Mouse (Mus musculus) right cerebral cortex, postnatal 4 days (tissue): ENCODE results near the gene Atl3.

ENCODE experiments used
- DNase-seq: peaks from one replicate; pipeline ENCODE4 v3.0.0-alpha.2; 2022

Atl3 gene

DNA sequence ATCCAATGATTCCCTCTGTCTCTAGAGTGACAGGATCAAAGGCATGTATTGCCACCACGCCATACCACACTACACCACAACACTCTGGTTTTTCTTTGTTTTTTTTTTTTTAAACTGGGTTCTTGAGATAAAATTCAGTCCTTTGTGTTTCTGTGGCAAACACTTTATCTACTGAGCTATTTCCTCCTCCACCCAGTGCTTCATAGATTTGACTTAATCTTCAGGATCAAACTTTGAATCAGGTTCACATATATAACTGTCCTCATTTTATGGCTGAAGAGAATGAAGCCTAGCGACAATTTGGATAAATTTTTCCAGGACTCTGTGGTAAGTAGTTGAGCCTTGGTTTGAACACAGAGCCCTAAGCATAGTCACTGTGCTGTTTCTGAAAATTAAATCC, 69.8 kb downstream of the Atl3 start:
- no peak for DNase-seq

- DNase-seq, result no peak
Observed at GRCm38 (mm10) chr19:7564457-7564856, 70.6 kb downstream of the Atl3 start.

DNA sequence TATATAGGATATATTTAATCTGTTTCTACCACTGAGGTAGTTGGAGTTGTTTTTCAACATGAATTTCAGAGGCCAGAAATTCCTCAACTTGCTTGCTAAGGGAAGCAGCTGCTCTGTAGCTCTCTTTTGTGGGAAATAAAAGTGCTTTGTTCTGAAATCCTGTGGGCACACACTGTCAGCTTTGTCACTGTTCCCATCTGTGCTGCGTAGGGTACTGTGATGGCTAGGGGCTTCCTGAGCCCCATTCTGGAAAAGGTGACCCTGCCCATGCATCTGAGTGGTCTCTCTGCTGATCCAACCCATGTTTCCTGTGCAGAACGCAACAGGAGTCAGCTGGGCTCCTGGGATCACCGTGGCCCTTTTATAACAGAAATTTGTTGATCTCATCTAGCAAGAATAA, 73.0 kb downstream of the Atl3 start:
- no peak for DNase-seq

DNA sequence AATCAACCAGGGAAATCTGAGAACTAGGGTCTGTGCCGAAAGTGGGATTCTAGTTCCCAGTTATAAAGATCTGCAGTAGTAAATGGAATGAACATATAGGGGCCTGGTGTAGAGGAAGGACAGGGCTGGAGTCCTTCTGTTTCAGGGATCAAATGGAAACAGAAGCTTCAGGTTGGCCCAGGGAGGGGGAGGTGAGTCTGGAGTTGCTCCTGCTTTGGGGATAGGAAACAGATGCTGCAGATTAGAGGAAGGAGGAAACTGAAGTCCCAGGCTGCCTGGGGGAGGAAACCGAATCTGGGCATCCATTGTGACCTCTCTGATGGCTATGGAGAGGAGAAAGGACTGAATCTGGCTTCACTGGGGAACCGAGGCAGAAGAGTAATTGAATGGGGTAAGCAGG, 74.5 kb downstream of the Atl3 start:
- no peak for DNase-seq

- DNase-seq, result no peak
Observed at GRCm38 (mm10) chr19:7569650-7570049, 75.8 kb downstream of the Atl3 start.

DNA sequence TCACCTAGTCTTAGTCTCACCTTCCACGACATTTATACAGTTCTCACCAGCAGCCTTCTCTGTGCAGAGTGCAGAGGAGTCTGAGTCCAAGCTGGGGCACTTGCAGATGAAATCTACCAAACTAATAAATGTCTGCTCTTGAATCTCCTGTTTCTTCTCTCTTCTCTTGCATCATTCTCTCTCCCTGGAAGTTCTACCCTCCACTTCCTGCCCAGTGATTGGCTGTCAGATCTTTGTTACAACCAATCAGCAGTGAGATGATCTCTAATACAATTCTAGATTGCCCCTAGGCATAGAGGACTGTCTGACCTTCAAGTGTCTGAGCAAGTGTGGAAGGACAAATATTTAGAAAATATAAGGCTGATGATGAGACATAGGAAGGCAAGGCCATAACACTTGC, 82.3 kb downstream of the Atl3 start:
- no peak for DNase-seq

- no peak for DNase-seq
Observed at GRCm38 (mm10) chr19:7577710-7578109, 83.9 kb downstream of the Atl3 start.

- DNase-seq, result no peak
Observed at GRCm38 (mm10) chr19:7581042-7581441, 87.2 kb downstream of the Atl3 start.

DNA sequence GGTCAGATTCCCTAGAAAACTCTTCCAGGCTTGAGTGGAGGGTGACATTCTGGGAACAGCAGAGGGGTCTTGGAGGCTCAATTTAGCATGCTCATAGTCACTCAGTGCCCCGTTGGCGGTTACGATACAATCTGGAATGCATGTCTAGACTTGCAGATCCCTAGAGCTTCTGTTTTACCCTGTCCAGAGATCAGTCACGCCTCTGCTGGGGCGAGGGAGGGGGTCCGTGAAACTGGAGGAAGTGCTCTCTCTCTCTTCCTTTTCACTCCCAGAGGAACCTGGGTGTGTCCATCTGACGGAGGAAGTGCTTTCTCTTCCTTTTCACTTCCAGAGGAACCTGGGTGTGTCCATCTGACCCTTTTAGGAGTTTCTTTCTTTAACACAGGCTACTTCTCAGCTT, 89.3 kb downstream of the Atl3 start:
- DNase-seq, result no peak

- no peak for DNase-seq
Observed at GRCm38 (mm10) chr19:7583599-7583998, 89.8 kb downstream of the Atl3 start.

DNA sequence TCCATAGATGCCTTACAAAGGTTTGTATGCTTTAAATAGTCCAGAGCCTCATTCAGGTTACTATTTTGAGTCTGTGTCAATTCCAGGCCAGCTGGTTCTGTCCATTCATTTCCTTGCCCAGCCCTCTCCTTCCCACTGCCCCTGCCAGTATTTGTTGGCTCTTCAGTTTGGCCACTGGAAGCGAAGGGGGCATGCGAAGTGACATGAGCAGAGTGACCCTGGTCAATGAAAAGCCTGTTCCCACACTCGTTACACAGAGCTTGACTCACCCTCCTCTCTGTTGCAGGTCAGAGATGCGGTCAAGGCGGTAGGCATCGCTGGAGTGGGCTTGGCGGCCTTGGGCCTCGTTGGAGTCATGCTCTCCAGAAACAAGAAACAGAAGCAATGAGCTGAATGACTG, 91.4 kb downstream of the Atl3 start:
- no peak for DNase-seq

GRCm38 (mm10) chr19:7585764-7586163, 91.9 kb downstream of the Atl3 start:
- DNase-seq, result no peak
